Mouse (Mus musculus) kidney, postnatal 4 days (tissue): ENCODE results near the gene Mon1b.

ENCODE experiments used
- DNase-seq, 2 experiments: peaks; one replicate each; pipeline ENCODE4 v3.0.0; 2021; ENCODE audit warnings: mixed read lengths in 2 of 2

Gene Mon1b

GRCm38 (mm10) chr8:113673300-113673699 lies 37.9 kb downstream of the Mon1b start:
- no peak for DNase-seq

DNA sequence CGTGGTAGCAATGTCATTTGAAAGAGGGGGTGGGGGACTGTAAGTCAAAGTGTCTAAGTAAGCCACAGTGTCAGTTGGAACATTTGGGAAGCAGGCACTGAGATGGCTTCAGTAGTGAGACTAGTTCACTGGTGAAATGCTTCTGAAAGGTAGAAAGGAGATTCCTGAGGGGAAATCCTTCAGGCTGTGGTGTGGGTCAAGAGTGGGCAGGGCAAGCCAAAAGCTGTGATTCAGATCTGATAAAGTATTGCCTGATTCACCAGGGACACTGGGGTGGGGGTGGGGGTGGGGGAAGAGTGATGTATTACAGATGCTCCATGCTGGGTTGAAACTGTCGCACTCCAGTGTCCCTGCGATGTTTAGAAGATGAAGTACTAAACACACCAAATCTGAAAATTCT lies 39.2 kb downstream of the Mon1b start:
- DNase-seq: no peak

GRCm38 (mm10) chr8:113675281-113675680 lies 39.9 kb downstream of the Mon1b start:
- peak in 1 of 2 experiments; percentile 17 for DNase-seq

- DNase-seq: no peak
Observed at GRCm38 (mm10) chr8:113676811-113677210, 41.4 kb downstream of the Mon1b start.

DNA sequence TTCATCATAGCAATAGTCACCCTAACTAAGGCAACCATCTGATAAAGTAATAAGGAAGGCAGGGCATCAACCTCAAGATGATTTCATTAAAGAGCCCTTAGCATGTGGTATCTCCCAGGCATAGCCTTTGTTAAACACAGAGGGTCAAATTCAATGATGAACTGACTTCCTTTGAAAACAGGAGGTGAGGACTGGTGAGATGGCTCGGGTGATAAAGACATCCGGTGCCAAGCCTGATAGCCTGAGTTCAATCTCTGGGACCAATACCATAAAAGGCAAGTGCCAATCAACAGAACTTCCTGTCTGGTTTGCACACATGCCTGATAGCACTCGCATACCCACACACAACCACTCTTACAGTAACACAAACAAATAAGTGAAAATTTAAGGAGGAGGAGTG lies 44.0 kb downstream of the Mon1b start:
- DNase-seq: no peak

GRCm38 (mm10) chr8:113687889-113688542 lies 52.6 kb downstream of the Mon1b start:
- DNase-seq: no peak

DNA sequence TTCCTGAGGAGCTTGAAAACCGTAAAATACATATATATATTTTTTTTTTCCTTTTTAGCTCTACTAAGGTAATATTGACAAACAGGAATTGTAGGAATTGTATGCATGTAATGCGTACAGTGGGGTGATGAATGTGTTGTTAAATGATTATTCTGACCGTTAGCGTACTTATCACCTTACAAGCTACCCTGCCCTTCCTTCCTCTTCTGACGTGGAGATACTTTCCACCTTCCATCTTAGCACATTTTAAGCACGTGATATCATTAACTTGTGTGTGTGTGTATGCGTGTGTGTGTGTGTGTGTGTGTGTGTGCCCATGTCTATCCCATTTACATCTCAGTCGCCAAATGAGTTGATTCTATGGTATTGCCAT lies 53.1 kb downstream of the Mon1b start:
- no peak for DNase-seq

- DNase-seq: no peak
Observed at GRCm38 (mm10) chr8:113691622-113692343, 56.4 kb downstream of the Mon1b start.
